Mouse (Mus musculus) CD4-positive naive resting alpha-beta T cell, adult 76 days (primary cell): ENCODE data around the gene 4933402D24Rik. TPM values are rescaled to one million over a fixed set of nuclear protein-coding genes. Genes with fewer than 3 reads are reported as not detected.

Source experiments
- total RNA-seq: library from RNA; stranded (reverse); gene quantifications from one replicate; pipeline ENCODE4 v1.2.4, GENCODE M21; 2023

The 4933402D24Rik gene
- total RNA-seq: not detected

GRCm38 (mm10) chr1:63769167-63769566 is at the start of gene 4933402D24Rik:
Gene 4933402D24Rik, minus strand, starts transcription at chr1:63769267.

GRCm38 (mm10) chr1:63730240-63730771 is 38.8 kb downstream of the 4933402D24Rik start, which contains the start of the genes Mdh1b and Fastkd2:
Gene Mdh1b, minus strand, starts transcription at chr1:63730318.
Gene Fastkd2, plus strand, starts transcription at chr1:63730614.

Other genes starting within 250 kb of the 4933402D24Rik start
- gene Gm39653, start 153.3 kb downstream of the 4933402D24Rik start, total RNA-seq: not detected
- gene Dytn, start 82.3 kb downstream of the 4933402D24Rik start, total RNA-seq: not detected
- not detected for gene Mdh1b, start 38.9 kb downstream of the 4933402D24Rik start, total RNA-seq
- 26.2 TPM for gene Fastkd2, start 38.7 kb downstream of the 4933402D24Rik start, total RNA-seq